Mouse (Mus musculus) heart, embryonic 10.5 days (tissue): Measurements from ENCODE around the gene Ak2. TPM values are rescaled to one million over a fixed set of nuclear protein-coding genes. Genes with fewer than 3 reads are reported as not detected.

Experiments used
- DNase-seq: peaks from one replicate; pipeline ENCODE4 v3.0.0-alpha.2; 2017; ENCODE audit warnings: low spot score
- H3K27ac ChIP-seq: fragments of 300-500 bp; sonication (generic); 2 replicates; pipeline ENCODE4 v1.5.1; 2016; ENCODE audit warnings: mild to moderate bottlenecking
- H3K27me3 ChIP-seq: fragments of 300-500 bp; sonication (generic); 2 replicates; pipeline ENCODE4 v1.6.1; 2016; ENCODE audit warnings: mild to moderate bottlenecking; ENCODE audit not compliant: poor library complexity, insufficient read depth, severe bottlenecking
- H3K36me3 ChIP-seq: fragments of 300-500 bp; sonication (generic); 2 replicates; pipeline ENCODE4 v1.6.1; 2016; ENCODE audit warnings: mild to moderate bottlenecking, moderate library complexity
- H3K4me1 ChIP-seq: fragments of 300-500 bp; sonication (generic); 2 replicates; pipeline ENCODE4 v1.6.1; 2016; ENCODE audit warnings: mild to moderate bottlenecking
- H3K4me3 ChIP-seq: fragments of 300-500 bp; sonication (generic); 2 replicates; pipeline ENCODE4 v1.5.1; 2016; ENCODE audit warnings: mild to moderate bottlenecking, moderate library complexity
- H3K9me3 ChIP-seq: fragments of 300-500 bp; sonication (generic); 2 replicates; pipeline ENCODE4 v1.6.1; 2016; ENCODE audit warnings: mild to moderate bottlenecking, moderate library complexity
- WGBS: fragments of 180-500 bp; shearing (Covaris S2); methylation state at CpG from one replicate; pipeline ENCODE4 v1.1.7; 2016; 5-methylcytosine and 5-hydroxymethylcytosine counted together
- polyA plus RNA-seq: library from polyadenylated mRNA; unstranded; fragments of >200 nt; fragmentation: Nextera tagmentation; extraction: Ambion mirVana; gene quantifications from 2 replicates; pipeline ENCODE4 v1.2.1, GENCODE M21; 2016

The Ak2 gene
- polyA plus RNA-seq, 1 experiment from 2014 or later = 215 TPM

- Histone ChIP-seq H3K27me3 (0 out of 2 replicates have a peak, but pooled peaks cover 6% of the 10 kb centered on the region), H3K36me3 (no peaks in the 10 kb centered on the region), H3K27ac (no peak overlapping the region), H3K4me3 (no peak overlapping the region), H3K9me3 (no peaks in the 10 kb centered on the region), H3K4me1 (peaks cover 33% of the 10 kb centered on the region)
- DNase-seq = no peak
- WGBS = 61% methylated on average over 7 of the region's 7 CpGs
Measured at GRCm38 (mm10) chr4:129035851-129036445, 44.2 kb downstream of the Ak2 start.

- 14% methylated on average over 15 of the region's 15 CpGs for WGBS
- no peak for DNase-seq
- peaks cover 53% of the 10 kb centered on the region for H3K27me3 ChIP-seq
Measured at GRCm38 (mm10) chr4:129047721-129048421, 56.1 kb downstream of the Ak2 start.

GRCm38 (mm10) chr4:129048501-129049305 is 56.9 kb downstream of the Ak2 start:
- WGBS = under 1% methylated on average over 51 of the region's 52 CpGs
- Histone ChIP-seq H3K4me1 (peaks cover 29% of the 10 kb centered on the region), H3K4me3 (peak overlapping the region; percentile 74), H3K36me3 (no peaks in the 10 kb centered on the region), H3K27me3 (peaks cover 51% of the 10 kb centered on the region), H3K27ac (peak overlapping the region; percentile 87), H3K9me3 (no peaks in the 10 kb centered on the region)
- peak; percentile 92 for DNase-seq

More at GRCm38 (mm10) chr4:129047721-129048421, 56.1 kb downstream of the Ak2 start:
- Histone ChIP-seq H3K27ac (peak overlapping the region; percentile 87; the same call in 1 of the 2 replicates), H3K4me3 (peak overlapping the region; percentile 74), H3K4me1 (peaks cover 29% of the 10 kb centered on the region), H3K9me3 (no peaks in the 10 kb centered on the region), H3K36me3 (no peaks in the 10 kb centered on the region)

- WGBS = 4% methylated on average over 23 of the region's 23 CpGs
- Histone ChIP-seq H3K36me3 (no peaks in the 10 kb centered on the region), H3K27me3 (peaks cover 46% of the 10 kb centered on the region), H3K4me3 (peak overlapping the region; percentile 74), H3K4me1 (peaks cover 29% of the 10 kb centered on the region), H3K9me3 (no peaks in the 10 kb centered on the region), H3K27ac (peak overlapping the region; percentile 87)
- DNase-seq = no peak
Measured at GRCm38 (mm10) chr4:129049306-129050011, 57.7 kb downstream of the Ak2 start.

GRCm38 (mm10) chr4:129050365-129050764 is 58.6 kb downstream of the Ak2 start:
- Histone ChIP-seq H3K36me3 (no peaks in the 10 kb centered on the region), H3K27ac (no peak overlapping the region), H3K27me3 (peaks cover 46% of the 10 kb centered on the region), H3K4me1 (peaks cover 29% of the 10 kb centered on the region), H3K4me3 (no peak overlapping the region), H3K9me3 (no peaks in the 10 kb centered on the region)
- no peak for DNase-seq
- WGBS = 66% methylated on average over 4 of the region's 4 CpGs

GRCm38 (mm10) chr4:129050901-129051417 is 59.2 kb downstream of the Ak2 start:
- whole genome bisulfite sequencing = 39% methylated on average over 6 of the region's 6 CpGs
- Histone ChIP-seq H3K27me3 (peaks cover 40% of the 10 kb centered on the region), H3K9me3 (no peaks in the 10 kb centered on the region)

GRCm38 (mm10) chr4:129051461-129052183 is 59.9 kb downstream of the Ak2 start:
- Histone ChIP-seq H3K9me3 (no peaks in the 10 kb centered on the region), H3K27ac (peak overlapping the region; percentile 73), H3K27me3 (peaks cover 33% of the 10 kb centered on the region), H3K36me3 (no peaks in the 10 kb centered on the region), H3K4me3 (peak overlapping the region; percentile 25), H3K4me1 (peaks cover 29% of the 10 kb centered on the region)
- WGBS = 7% methylated on average over 11 of the region's 11 CpGs
- no peak for DNase-seq

More at GRCm38 (mm10) chr4:129050901-129051417, 59.2 kb downstream of the Ak2 start:
- no peaks in the 10 kb centered on the region for H3K36me3 ChIP-seq
- DNase-seq = no peak
- peaks cover 29% of the 10 kb centered on the region for H3K4me1 ChIP-seq
- H3K4me3 ChIP-seq = peak overlapping the region; percentile 25; the same call in 1 of the 2 replicates
- H3K27ac ChIP-seq = peak overlapping the region; percentile 73

- peaks cover 30% of the 10 kb centered on the region for H3K4me1 ChIP-seq
- no peak overlapping the region for H3K4me3 ChIP-seq
- no peak for DNase-seq
- no peaks in the 10 kb centered on the region for H3K36me3 ChIP-seq
- H3K9me3 ChIP-seq = no peaks in the 10 kb centered on the region
- 85% methylated on average over 12 of the region's 12 CpGs for WGBS
- H3K27me3 ChIP-seq = peaks cover 16% of the 10 kb centered on the region
- no peak overlapping the region for H3K27ac ChIP-seq
Measured at GRCm38 (mm10) chr4:129054757-129055156, 63.0 kb downstream of the Ak2 start.

GRCm38 (mm10) chr4:129055562-129055961 is 63.8 kb downstream of the Ak2 start:
- peaks cover 30% of the 10 kb centered on the region for H3K4me1 ChIP-seq
- peaks cover 10% of the 10 kb centered on the region for H3K27me3 ChIP-seq
- H3K27ac ChIP-seq = no peak overlapping the region
- no peak overlapping the region for H3K4me3 ChIP-seq
- DNase-seq = no peak
- WGBS = 78% methylated on average over 5 of the region's 5 CpGs
- no peaks in the 10 kb centered on the region for H3K9me3 ChIP-seq
- no peaks in the 10 kb centered on the region for H3K36me3 ChIP-seq

- H3K27ac ChIP-seq = peak overlapping the region; percentile 94
- no peaks in the 10 kb centered on the region for H3K27me3 ChIP-seq
- no peaks in the 10 kb centered on the region for H3K36me3 ChIP-seq
- WGBS = 4% methylated on average over 35 of the region's 44 CpGs
- DNase-seq = peak; percentile 98
- H3K9me3 ChIP-seq = no peaks in the 10 kb centered on the region
- peaks cover 14% of the 10 kb centered on the region for H3K4me1 ChIP-seq
- H3K4me3 ChIP-seq = peak overlapping the region; percentile 92
Measured at GRCm38 (mm10) chr4:129057533-129058206, 65.9 kb downstream of the Ak2 start.
